Mouse (Mus musculus) stomach, embryonic 14.5 days (tissue): ENCODE results near the gene Micall2. TPM values are rescaled to one million over a fixed set of nuclear protein-coding genes. Genes with fewer than 3 reads are reported as not detected.
A peak's percentile ranks its signal among the peaks of the same experiment; 100 is the strongest.

Experiments used
- ATAC-seq: fragments of 200-750 bp; cut with Nextera tagmentation; 2 replicates; pipeline ENCODE4 v1.8.0; 2017; ENCODE audit warnings: low read depth, moderate TSS enrichment; ENCODE audit not compliant: insufficient number of reproducible peaks, insufficient read depth, low FRiP score
- H3K27ac ChIP-seq: fragments of 300-500 bp; sonication (generic); 2 replicates; pipeline ENCODE4 v1.5.1; 2014; ENCODE audit warnings: mild to moderate bottlenecking, low read length, moderate library complexity, mixed read lengths
- H3K27me3 ChIP-seq: fragments of 300-500 bp; sonication (generic); 2 replicates; pipeline ENCODE4 v1.6.1; 2014; ENCODE audit warnings: low read length, control low read depth, mixed read lengths; ENCODE audit not compliant: control insufficient read depth, insufficient read depth
- H3K36me3 ChIP-seq: fragments of 300-500 bp; sonication (generic); 2 replicates; pipeline ENCODE4 v1.6.1; 2014; ENCODE audit warnings: mild to moderate bottlenecking, control low read depth, low read length, moderate library complexity, mixed read lengths; ENCODE audit not compliant: control insufficient read depth, insufficient read depth
- H3K4me1 ChIP-seq: fragments of 300-500 bp; sonication (generic); 2 replicates; pipeline ENCODE4 v1.6.1; 2014; ENCODE audit warnings: low read length, control low read depth, mixed read lengths; ENCODE audit not compliant: control insufficient read depth, insufficient read depth
- H3K4me2 ChIP-seq: fragments of 300-500 bp; sonication (generic); replicated peaks from 2 replicates; pipeline ENCODE4 v1.6.1; 2014; ENCODE audit warnings: low read depth, low read length, control low read depth
- H3K4me3 ChIP-seq: fragments of 300-500 bp; sonication (generic); 2 replicates; pipeline ENCODE4 v1.5.1; 2014; ENCODE audit warnings: low read depth, low read length, control low read depth
- H3K9ac ChIP-seq: fragments of 300-500 bp; sonication (generic); replicated peaks from 2 replicates; pipeline ENCODE4 v1.6.1; 2014; ENCODE audit warnings: low read depth, mild to moderate bottlenecking, control low read depth, low read length, moderate library complexity, mixed read lengths
- H3K9me3 ChIP-seq: fragments of 300-500 bp; sonication (generic); 2 replicates; pipeline ENCODE4 v1.6.1; 2016; ENCODE audit warnings: low read depth, low read length, control low read depth; ENCODE audit not compliant: control insufficient read depth
- WGBS: fragments of 180-500 bp; shearing (Covaris S2); extraction: QIAGEN DNeasy Blood & Tissue Kit; methylation state at CpG from one replicate; pipeline ENCODE4 v1.1.7; 2014; 5-methylcytosine and 5-hydroxymethylcytosine counted together
- polyA plus RNA-seq: library from polyadenylated mRNA; unstranded; fragments of >200 nt; fragmentation: Nextera tagmentation; extraction: Ambion mirVana; gene quantifications from 2 replicates; pipeline ENCODE4 v1.2.1, GENCODE M21; 2014

Gene Micall2
- polyA plus RNA-seq, 1 experiment from 2014 or later, result 5.9 TPM

DNA sequence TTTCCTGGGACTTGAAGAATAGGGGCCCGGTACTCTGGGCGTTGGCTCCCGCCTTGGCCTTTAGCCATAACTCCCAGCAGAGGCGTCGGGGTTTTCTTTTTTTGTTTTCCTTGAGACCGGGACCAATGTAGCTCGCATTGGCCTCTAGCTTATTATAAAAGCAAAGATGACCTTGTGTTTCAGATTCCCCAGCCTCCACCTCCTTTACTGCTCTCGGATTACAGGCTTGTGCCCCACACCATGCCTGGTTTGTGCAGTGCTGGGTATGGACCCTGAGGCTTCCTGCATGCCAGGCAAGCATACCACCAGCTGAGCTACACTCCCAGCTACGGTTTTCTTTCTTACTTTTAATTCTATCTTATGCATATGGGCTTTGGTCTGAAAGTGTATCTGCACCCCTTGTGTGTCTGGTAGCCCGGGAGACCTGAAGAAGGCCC is 386 bp upstream of the Micall2 start:
- Histone ChIP-seq H3K9ac (no peak overlapping the region), H3K4me3 (0 out of 2 replicates have a peak overlapping the region, but pooled peaks have one; percentile 61), H3K4me1 (peaks cover 28% of the 10 kb centered on the region)

DNA sequence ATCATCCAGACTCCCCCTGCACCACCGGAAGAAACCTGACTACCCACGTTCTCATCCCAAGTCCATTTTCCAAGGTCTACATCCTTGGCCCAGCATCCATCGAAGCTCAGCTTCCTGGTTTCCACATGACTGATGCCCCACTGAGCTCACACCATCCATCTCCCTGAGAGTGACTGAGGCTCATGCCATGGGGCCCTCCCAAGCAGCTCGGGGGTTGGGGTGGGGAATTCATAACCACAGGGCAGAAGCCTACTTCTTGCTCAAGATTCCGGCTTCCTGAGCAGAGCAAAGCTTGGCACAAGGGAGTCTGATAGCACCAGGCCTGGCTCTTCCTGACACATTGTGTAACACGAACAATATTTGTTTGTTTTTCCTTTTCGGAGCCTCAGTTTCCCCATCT is 1.4 kb downstream of the Micall2 start:
- peaks cover 42% of the 10 kb centered on the region for H3K4me1 ChIP-seq
- no peak overlapping the region for H3K27ac ChIP-seq
- ATAC-seq, result no peak
- no peaks in the 10 kb centered on the region for H3K9me3 ChIP-seq
- H3K4me3 ChIP-seq, result peak overlapping the region; percentile 61; the same call in 1 of the 2 replicates
- H3K36me3 ChIP-seq, result no peaks in the 10 kb centered on the region
- WGBS, result 67% methylated on average over 7 of the region's 7 CpGs
- H3K27me3 ChIP-seq, result no peaks in the 10 kb centered on the region
- H3K4me2 ChIP-seq, result peak overlapping the region; percentile 99
- H3K9ac ChIP-seq, result no peak overlapping the region

More for the DNA sequence above, 386 bp upstream of the Micall2 start:
- Histone ChIP-seq H3K27me3 (no peaks in the 10 kb centered on the region), H3K9me3 (no peaks in the 10 kb centered on the region), H3K4me2 (peak overlapping the region; percentile 99), H3K27ac (peak overlapping the region; percentile 4; the same call in 1 of the 2 replicates), H3K36me3 (no peaks in the 10 kb centered on the region)
- peak; percentile 38; the same call in 1 of the 2 replicates for ATAC-seq
- 14% methylated on average over 10 of the region's 10 CpGs for WGBS

DNA sequence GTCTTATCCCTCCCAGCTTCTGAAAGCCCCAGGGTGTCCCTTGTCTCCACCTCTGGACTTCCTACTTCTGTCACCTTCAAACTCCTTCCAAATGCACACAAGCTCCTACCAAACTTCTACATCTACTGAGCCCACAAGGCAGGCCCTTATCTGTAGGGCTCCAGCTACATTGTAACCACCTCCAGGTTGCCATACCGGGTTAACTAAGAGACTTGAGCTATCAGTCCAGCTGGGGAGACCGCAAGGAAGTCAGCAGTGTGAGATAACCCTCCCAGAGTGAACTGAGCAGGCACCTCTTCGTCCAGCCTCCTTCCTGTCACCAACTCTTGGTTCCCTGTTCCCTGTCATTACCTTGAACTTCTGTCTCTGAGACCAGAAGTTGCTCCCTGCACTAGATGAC is 2.1 kb downstream of the Micall2 start:
- no peaks in the 10 kb centered on the region for H3K27me3 ChIP-seq
- H3K9me3 ChIP-seq, result no peaks in the 10 kb centered on the region
- no peak overlapping the region for H3K9ac ChIP-seq
- 63% methylated on average over 3 of the region's 3 CpGs for WGBS
- peaks cover 42% of the 10 kb centered on the region for H3K4me1 ChIP-seq
- no peak overlapping the region for H3K27ac ChIP-seq
- no peaks in the 10 kb centered on the region for H3K36me3 ChIP-seq
- no peak for ATAC-seq
- H3K4me2 ChIP-seq, result no peak overlapping the region
- H3K4me3 ChIP-seq, result no peak overlapping the region

DNA sequence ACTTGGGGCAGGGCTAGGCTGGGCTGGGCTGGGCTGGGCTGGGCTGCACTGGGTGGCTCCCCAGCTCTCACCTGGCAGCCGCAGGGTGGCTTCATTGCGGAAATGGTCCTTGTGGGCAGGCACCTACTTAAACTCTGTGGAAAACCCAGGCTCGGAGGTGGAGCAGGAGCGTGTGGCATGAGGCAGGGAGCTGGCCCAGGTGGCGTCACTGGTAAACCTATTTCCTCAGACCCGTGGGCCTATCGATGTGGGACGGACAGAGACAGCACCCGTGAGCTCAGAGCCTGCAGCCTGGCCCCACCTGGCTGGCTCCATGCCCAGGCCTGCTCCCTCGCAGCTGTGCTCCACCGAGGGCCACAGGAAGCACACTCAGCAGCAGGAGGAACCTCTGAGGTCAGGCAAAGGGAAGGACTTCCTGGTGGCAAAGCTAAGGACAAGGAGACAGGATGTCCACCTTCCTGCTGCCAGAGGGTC is 3.5 kb downstream of the Micall2 start:
- peak overlapping the region; percentile 16; the same call in 1 of the 2 replicates for H3K4me2 ChIP-seq
- H3K9ac ChIP-seq, result no peak overlapping the region
- H3K27ac ChIP-seq, result peak overlapping the region; percentile 63; the same call in 1 of the 2 replicates
- peak; percentile 10 for ATAC-seq
- 46% methylated on average over 11 of the region's 11 CpGs for WGBS
- H3K4me1 ChIP-seq, result peaks cover 42% of the 10 kb centered on the region
- no peaks in the 10 kb centered on the region for H3K36me3 ChIP-seq
- no peaks in the 10 kb centered on the region for H3K27me3 ChIP-seq
- no peak overlapping the region for H3K4me3 ChIP-seq
- H3K9me3 ChIP-seq, result no peaks in the 10 kb centered on the region

DNA sequence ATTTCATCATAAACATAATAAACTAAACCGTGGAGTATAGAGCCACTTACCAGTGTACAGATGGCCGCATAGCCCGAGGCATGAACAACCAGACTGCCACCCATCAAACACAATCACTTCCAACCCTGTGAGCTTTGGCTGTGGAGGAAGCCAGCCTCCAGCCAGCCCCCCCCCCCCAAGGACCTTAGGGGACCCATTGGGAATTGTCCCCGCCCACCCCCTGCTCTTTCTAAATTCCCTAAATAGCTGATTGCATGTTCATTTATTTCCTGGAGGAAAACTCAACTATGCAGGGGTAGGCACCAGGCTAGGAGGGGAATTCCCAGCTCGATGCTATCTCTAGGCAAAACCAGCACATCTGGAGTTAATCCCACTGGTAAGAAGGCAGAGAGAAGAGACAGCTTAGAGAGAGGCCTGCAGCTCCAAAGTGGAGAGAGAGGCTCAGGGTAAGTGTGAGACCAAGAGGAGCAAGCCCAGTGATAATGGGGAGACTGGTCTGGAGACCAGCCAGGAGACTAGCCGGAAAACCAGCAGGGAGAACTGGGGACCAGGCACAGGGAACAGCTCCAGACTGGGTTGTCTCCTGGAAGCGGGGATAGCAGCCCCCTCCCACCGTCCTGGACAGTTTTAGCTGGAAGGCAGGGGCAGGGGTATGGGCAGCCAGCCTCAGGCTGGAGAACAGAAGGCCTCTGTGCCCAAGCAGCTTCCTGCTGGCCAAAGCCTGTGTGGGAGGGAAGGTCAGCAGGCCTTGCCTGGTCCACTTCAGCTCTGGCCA is 5.2 kb downstream of the Micall2 start:
- no peak overlapping the region for H3K4me2 ChIP-seq
- no peaks in the 10 kb centered on the region for H3K36me3 ChIP-seq
- ATAC-seq, result no peak
- H3K4me3 ChIP-seq, result no peak overlapping the region
- H3K9me3 ChIP-seq, result no peaks in the 10 kb centered on the region
- peak overlapping the region; percentile 74 for H3K27ac ChIP-seq
- no peaks in the 10 kb centered on the region for H3K27me3 ChIP-seq
- no peak overlapping the region for H3K9ac ChIP-seq
- 46% methylated on average over 8 of the region's 8 CpGs for WGBS
- peaks cover 36% of the 10 kb centered on the region for H3K4me1 ChIP-seq

DNA sequence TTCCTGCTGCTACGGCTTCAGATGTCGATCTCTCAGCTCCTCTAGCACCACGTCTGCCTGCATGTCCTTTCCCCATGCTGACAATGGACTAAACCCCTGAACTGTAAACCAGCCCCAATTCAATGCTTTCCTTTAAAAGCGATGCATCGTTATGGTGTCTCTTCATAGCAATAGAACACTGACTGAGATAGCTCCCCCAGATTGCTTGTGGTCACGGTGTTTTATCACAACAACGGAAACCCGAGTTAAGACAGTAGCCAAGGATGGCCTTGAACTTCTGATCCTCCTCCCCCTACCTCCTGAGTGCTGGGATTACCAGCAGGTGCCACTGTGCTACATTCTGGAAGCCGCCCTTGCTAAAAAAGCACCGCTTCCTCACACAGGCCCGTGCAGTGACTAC is 8.9 kb downstream of the Micall2 start:
- Histone ChIP-seq H3K9me3 (no peaks in the 10 kb centered on the region), H3K27me3 (no peaks in the 10 kb centered on the region), H3K4me3 (no peak overlapping the region), H3K4me2 (no peak overlapping the region), H3K9ac (no peak overlapping the region), H3K27ac (no peak overlapping the region), H3K36me3 (no peaks in the 10 kb centered on the region), H3K4me1 (peaks cover 20% of the 10 kb centered on the region)
- no peak for ATAC-seq
- 76% methylated on average over 11 of the region's 11 CpGs for WGBS

DNA sequence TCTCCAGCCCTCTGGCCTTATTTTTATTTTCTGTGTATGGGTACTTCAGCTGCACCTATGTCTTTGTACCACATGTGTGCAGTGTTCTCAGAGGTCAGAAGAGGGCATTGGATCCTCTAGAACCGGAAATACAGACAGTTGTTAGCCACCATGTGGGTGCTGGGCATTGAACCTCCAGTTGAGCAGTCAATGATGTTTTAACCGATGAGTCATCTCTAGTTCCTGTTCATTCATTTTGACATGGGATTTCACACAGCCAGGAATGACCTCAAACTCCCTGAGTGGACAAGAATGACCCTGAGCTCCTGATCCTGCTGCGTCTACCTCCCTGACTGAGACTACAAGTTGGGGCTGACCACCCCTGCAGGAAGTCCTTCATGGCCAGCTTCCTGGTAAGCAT is 9.9 kb downstream of the Micall2 start:
- Histone ChIP-seq H3K9me3 (no peaks in the 10 kb centered on the region), H3K4me2 (no peak overlapping the region), H3K36me3 (no peaks in the 10 kb centered on the region), H3K27me3 (no peaks in the 10 kb centered on the region), H3K4me1 (peaks cover 17% of the 10 kb centered on the region), H3K4me3 (no peak overlapping the region), H3K27ac (no peak overlapping the region), H3K9ac (no peak overlapping the region)
- WGBS, result 90% methylated on average over 3 of the region's 3 CpGs
- no peak for ATAC-seq

DNA sequence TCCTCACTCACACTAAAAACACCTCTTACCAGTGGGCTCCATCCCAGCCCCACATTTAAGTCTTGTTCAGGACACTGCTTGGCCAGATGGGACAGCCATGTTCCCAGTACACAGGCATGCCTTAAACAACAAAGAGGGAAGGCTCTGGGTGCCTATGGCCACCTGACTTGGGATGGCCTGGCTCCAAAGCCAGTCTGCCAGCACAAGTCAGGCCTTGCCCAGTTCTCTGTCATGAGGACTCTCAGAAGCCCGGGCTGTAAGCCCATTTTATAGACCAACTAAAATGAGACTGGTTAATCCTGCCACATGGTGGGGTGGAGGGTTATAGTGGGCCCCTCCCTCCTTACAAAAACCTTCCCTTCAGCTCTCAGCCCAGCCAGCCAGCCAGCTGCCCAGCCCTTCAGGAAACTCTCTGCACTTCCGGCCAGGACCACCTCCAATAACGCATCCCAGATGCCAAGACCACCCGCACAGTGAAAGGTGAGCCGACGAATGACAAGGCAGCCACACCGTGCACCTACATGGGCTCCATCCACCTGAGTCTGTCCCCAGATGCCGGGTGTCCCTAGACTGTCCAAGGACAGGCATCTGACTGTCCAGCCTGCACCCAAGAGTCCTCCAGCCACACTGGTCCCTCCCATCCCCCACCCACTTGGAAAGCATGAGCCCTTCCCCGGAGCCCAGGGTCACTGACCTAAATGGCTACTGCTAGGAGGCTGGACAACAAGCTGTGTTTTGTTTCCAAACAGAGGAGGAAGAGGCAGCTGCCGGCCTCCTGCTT is 11.6 kb downstream of the Micall2 start:
- H3K36me3 ChIP-seq, result no peaks in the 10 kb centered on the region
- 0 out of 2 replicates have a peak, but pooled peaks cover 5% of the 10 kb centered on the region for H3K4me1 ChIP-seq
- no peak overlapping the region for H3K9ac ChIP-seq
- H3K4me3 ChIP-seq, result no peak overlapping the region
- 34% methylated on average over 10 of the region's 10 CpGs for WGBS
- no peaks in the 10 kb centered on the region for H3K9me3 ChIP-seq
- no peak overlapping the region for H3K27ac ChIP-seq
- H3K4me2 ChIP-seq, result no peak overlapping the region
- no peak for ATAC-seq
- H3K27me3 ChIP-seq, result no peaks in the 10 kb centered on the region
